Mouse (Mus musculus) telencephalon, adult 2 months (tissue): ENCODE data around the gene Ndufa11.

Experiments used
- DNase-seq: peaks from one replicate; pipeline ENCODE4 v3.0.0-alpha.2; 2011; ENCODE audit warnings: low read depth, low spot score

The Ndufa11 gene

GRCm38 (mm10) chr17:56717363-56718058 lies at the start of gene Ndufa11, which contains the start of gene Vmac:
TSS of gene Ndufa11 (plus strand) at chr17:56717767.
TSS of gene Vmac (minus strand) at chr17:56718022.
- DNase-seq: peak; percentile 96

GRCm38 (mm10) chr17:56668384-56669144 lies 49.0 kb upstream of the Ndufa11 start:
- peak; percentile 49 for DNase-seq

DNA sequence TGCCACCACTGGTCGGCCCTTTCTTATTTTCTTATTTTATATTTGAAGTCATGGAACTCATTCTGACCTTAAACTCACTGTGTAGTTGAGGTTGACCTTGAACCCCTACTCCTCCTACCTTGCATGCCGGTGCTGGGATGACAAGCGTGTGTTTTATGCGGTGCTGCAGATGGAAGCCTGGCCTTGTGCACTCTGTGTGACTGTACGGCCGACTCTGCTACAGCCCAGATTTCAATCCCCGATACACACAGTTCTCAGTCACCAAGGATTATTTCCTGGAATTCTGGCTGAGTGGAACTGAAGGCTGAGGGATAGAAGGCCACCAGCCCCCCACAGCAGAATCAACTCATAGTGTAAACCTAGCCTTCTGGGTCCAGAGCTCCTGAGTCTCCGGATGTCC lies 47.8 kb upstream of the Ndufa11 start:
- no peak for DNase-seq

DNA sequence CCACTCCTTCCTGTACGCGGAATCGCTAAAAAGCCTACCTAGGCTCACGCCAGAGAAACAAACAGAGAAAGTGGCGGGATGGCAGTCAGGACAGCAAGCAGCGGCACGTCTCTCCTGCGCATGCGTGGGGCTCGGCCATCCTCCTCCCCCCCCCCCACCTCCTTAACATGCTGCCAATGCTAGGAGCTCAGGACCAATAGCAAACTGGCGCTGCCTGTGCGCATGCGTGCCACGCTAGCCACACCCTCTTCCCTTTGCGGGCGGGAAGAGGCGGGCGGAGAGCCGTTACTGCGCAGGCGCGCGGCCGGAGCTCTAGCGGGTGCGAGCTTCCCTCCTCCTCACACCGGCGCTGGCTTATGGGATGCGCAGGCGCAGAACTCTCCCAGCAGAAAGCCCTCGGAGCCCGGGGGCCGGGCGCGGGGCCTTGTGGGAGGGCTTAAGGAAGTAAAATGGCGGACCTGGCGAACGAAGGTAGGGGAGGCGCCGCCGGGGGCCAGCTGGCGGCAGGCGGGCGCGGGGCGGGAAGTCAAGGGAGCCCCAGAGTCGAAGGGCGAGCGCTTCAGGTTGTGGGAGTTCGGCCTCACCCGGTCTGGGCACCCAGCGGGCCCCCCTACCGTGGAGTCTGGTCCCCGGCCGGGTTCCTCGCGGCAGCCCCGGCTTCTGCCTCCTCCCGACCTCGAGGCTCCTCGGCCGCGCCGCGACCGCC lies 44.5 kb upstream of the Ndufa11 start, which contains the start of gene Ranbp3:
Gene Ranbp3, plus strand, starts transcription at position 354 of the 706 bp plus-strand sequence.
- DNase-seq: peak; percentile 98

DNA sequence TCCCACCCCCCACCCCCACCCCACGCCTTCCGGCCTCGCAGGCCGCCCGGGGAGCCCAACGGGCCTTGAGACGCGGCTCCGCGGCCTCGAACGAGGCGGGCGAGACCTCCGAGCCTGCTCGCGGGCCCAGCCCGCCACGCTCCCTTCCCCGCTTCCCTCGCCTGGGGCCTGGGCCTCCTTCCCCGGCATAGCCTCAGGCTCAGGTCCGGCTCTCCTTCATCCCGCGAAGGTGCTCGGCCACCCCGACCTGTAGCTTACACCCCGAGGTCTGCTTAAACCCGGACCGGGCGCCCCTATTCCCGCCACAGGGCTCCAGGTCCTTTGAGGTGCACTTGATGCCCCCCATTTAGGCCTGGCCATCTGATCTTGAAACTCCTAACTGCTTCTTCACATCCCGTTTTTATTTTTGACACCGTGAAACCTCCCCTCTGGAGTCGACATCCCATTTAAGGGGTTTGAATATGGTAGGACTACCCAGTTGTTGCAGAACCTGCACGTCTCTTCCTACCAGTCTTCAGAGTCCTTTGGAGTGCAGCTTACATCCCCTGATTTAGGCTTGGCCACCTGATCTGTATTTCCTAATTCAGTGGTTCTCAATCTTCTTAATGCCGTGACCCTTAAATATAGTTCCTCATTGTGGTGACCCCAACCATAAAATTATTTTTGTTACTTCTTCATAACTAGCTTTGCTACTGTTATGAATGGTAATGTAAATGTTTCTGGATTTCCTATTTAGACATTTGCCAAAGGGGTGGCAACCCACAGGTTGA lies 43.7 kb upstream of the Ndufa11 start:
- DNase-seq: no peak

DNA sequence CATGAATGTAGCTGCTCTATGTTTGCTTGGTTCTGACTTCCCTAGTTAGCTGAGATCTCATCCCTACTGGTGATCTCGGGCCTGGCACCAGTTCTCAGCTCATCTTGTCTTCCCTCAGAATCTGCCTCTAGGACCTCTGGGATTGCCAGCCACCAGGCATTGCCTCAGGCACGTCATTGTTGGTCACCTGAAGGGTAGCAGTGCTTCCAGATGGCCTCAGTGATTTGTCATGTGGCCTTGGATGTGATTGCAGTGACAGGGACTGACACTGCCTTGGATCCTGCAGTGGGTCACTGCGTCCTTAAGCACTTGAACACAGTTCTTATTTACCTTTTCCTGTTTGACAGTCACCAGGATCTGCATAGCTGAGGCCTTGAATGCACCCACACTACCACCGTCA lies 35.8 kb upstream of the Ndufa11 start:
- DNase-seq: no peak

GRCm38 (mm10) chr17:56682880-56683279 lies 34.7 kb upstream of the Ndufa11 start:
- DNase-seq: no peak

- DNase-seq: no peak
Measured at GRCm38 (mm10) chr17:56683546-56684140, 33.9 kb upstream of the Ndufa11 start.

DNA sequence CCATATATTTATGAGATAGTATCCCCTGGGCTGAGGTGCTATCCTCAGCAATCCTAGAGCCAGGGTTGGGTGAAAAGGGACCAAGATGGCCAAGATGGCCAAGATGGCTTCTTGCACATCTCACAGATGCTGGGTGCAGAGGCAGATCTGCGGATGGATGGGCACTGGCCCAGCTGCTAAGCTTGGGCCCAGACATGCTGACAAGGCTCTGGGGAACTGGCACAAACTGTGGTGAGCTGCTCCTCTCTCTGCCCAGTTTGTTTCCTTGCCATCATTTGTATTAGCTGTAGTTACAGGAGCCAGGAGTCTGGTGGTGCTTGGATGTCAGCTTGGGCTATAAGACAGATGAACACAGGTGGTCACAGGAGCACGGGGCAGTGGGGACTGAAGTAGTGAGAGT lies 32.9 kb upstream of the Ndufa11 start:
- DNase-seq: no peak

DNA sequence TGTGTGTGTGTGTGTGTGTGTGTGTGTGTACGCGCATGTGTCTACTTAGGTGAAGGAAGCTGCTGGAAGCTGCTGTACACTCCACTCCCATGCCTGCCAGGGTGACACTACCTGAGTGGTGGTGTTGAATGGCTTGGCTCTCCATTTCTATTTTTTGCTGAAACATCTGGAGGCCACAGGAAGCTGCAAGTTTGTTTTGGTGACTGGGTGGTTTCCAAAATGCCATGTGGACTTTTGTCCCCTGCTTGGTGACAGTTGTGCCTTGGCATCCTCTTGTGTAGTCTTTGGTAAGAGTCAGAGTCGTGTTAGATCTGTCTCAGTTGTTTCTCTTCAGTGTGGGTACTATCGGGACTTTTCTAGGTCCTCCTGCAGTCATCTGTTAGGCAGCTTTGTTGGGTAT lies 30.8 kb upstream of the Ndufa11 start:
- no peak for DNase-seq

GRCm38 (mm10) chr17:56688045-56688444 lies 29.5 kb upstream of the Ndufa11 start:
- no peak for DNase-seq

- no peak for DNase-seq
Measured at GRCm38 (mm10) chr17:56688689-56689088, 28.9 kb upstream of the Ndufa11 start.

GRCm38 (mm10) chr17:56693395-56693794 lies 24.2 kb upstream of the Ndufa11 start:
- DNase-seq: no peak

GRCm38 (mm10) chr17:56693851-56694310 lies 23.7 kb upstream of the Ndufa11 start:
- peak; percentile 60 for DNase-seq

GRCm38 (mm10) chr17:56700451-56700850 lies 17.1 kb upstream of the Ndufa11 start:
- no peak for DNase-seq

DNA sequence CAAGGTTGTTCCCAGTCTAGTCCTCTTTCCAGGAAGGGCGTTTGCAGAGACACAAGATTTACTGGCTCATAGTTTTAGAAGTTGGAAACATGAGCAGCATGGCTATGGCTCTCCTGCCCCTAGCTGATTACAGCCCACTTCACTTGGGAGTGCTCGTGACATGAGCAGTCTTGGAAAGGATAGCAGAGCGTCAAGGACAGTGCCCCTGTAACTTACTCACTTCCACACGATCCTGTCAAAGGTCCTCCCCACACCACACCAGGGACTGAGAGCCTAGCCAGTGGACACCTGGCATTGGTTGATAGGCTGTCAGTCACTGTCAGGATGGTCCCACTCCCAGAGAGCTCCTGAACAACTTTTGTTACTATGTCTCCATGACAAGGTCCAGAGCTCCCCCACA lies 14.5 kb upstream of the Ndufa11 start:
- DNase-seq: no peak

DNA sequence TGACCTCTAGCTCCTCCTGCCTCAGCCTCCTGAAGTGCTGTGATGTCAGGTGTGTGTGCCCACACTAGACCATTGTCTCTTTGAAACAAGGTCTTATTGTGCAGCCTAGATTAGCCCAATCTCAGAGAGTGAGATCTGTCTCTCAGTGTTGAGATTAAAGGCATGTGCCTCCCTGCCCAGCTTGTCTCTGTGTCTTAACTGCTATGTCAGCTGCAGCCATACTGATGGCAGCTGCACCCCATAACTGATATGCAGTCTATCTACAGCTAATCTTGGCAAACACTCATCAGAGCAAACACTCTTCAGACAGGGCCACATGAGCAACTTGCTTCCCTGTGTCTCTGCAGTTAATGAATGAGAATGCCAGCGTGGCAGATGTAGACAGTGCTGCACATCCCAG lies 11.1 kb upstream of the Ndufa11 start:
- DNase-seq: no peak

GRCm38 (mm10) chr17:56708692-56709091 lies 8.9 kb upstream of the Ndufa11 start:
- DNase-seq: no peak

GRCm38 (mm10) chr17:56709708-56710107 lies 7.9 kb upstream of the Ndufa11 start:
- DNase-seq: no peak

DNA sequence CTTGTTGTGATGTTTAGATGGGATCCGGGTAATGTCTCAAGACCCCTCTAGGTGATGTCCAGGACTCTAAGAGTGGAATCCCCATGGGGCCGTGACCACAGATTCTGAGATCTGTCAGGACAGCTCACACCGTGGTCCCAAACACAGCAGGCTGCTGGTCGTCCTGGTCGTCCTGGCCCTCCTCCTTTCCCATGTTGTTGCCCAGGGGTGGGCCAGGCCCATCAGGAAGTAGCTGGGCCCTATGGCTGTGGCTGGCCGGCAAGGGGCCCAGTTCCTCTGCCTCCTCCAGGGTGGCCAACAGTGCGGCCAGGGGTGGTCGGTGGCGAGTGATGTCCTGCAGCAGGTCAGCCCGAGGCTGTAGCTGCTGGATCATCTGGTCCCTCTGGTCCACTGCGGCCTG lies 2.2 kb upstream of the Ndufa11 start:
- DNase-seq: no peak
